ENCODE assay signal across 17 mouse cellular contexts in genomic region chr12:102368556-102368955, GRCm38 (mm10).
DNase-seq lines count a peak whose midpoint lies in the region; ATAC-seq and TF ChIP-seq lines count a peak whose summit lies in the region.
"Had no signal": no experiment of that assay in that cellular context is flagged by ENCODE, and none has a peak within 500 bp of the region (broad histone marks: within the 10 kb centered on the region; RNA-seq: fewer than 3 reads in every experiment).

No protein-coding gene starts in this region.

- 0 out of 2 replicates have a peak, but pooled peaks have one; percentile 61 for ATAC-seq in kidney, embryonic 15.5 days (replicated peaks; ENCODE audit: low FRiP score)
- ATAC-seq in stomach, embryonic 14.5 days (ENCODE audit: insufficient number of reproducible peaks, insufficient read depth, low FRiP score, low read depth), result 0 out of 2 replicates have a peak, but pooled peaks have one; percentile 31
- no peak for ATAC-seq in stomach, postnatal 0 days (ENCODE audit: low FRiP score, low TSS enrichment)
- ATAC-seq in liver, postnatal 0 days, result 0 out of 2 replicates have a peak, but pooled peaks have one; percentile 9
- ATAC-seq: forebrain, embryonic 15.5 days had no signal

- TF ChIP-seq CTCF in stomach, postnatal 0 days (IDR thresholded peaks at IDR 0.05; ENCODE audit: low read depth), result no peak
- no peak for TF ChIP-seq CTCF in bone marrow macrophage, adult 2 months (IDR thresholded peaks at IDR 0.05; ENCODE audit: low read depth, low read length)
- TF ChIP-seq CTCF in liver, postnatal 0 days (IDR thresholded peaks at IDR 0.05; ENCODE audit: low read depth), result no peak

- no peak overlapping the region for H3K4me3 ChIP-seq in kidney, embryonic 15.5 days (replicated peaks)
- H3K4me3 ChIP-seq in stomach, embryonic 14.5 days (ENCODE audit: low read depth, low read length), result no peak overlapping the region
- no peak overlapping the region for H3K4me3 ChIP-seq in stomach, postnatal 0 days (ENCODE audit: low read depth, low read length)
- H3K4me3 ChIP-seq in bone marrow macrophage, adult 2 months (ENCODE audit: insufficient read depth, low read length), result peak overlapping the region; percentile 21
- peak overlapping the region; percentile 19 for H3K4me3 ChIP-seq in liver, postnatal 0 days (ENCODE audit: low read depth, low read length)
- H3K4me3 ChIP-seq: embryonic facial prominence, embryonic 15.5 days; forebrain, embryonic 15.5 days; heart, embryonic 15.5 days; limb, embryonic 13.5 days; midbrain, embryonic 12.5 days had no signal

- H3K27me3 ChIP-seq in kidney, embryonic 15.5 days, result no peaks in the 10 kb centered on the region
- H3K27me3 ChIP-seq in stomach, embryonic 14.5 days (ENCODE audit: control insufficient read depth, insufficient read depth, low read length), result no peaks in the 10 kb centered on the region
- H3K27me3 ChIP-seq in stomach, postnatal 0 days (ENCODE audit: control insufficient read depth, insufficient read depth, low read length), result no peaks in the 10 kb centered on the region
- no peaks in the 10 kb centered on the region for H3K27me3 ChIP-seq in liver, postnatal 0 days (ENCODE audit: insufficient read depth, low read length)
- H3K27me3 ChIP-seq: embryonic facial prominence, embryonic 15.5 days; forebrain, embryonic 15.5 days; heart, embryonic 15.5 days; limb, embryonic 13.5 days; midbrain, embryonic 12.5 days had no signal

- TF ChIP-seq EP300 in stomach, postnatal 0 days (optimal IDR thresholded peaks at IDR 0.05), result no peak
- no peak for TF ChIP-seq EP300 in liver, postnatal 0 days (IDR thresholded peaks at IDR 0.05; ENCODE audit: low read depth)

- no peak overlapping the region for H3K4me2 ChIP-seq in kidney, embryonic 15.5 days
- H3K4me2 ChIP-seq in stomach, embryonic 14.5 days (replicated peaks; ENCODE audit: low read depth, low read length), result no peak overlapping the region
- no peak overlapping the region for H3K4me2 ChIP-seq in stomach, postnatal 0 days (replicated peaks; ENCODE audit: low read depth)
- H3K4me2 ChIP-seq in liver, postnatal 0 days (ENCODE audit: low read depth, low read length), result peak overlapping the region; percentile 49
- H3K4me2 ChIP-seq: embryonic facial prominence, embryonic 15.5 days; forebrain, embryonic 15.5 days; heart, embryonic 15.5 days; hindbrain, embryonic 14.5 days; limb, embryonic 13.5 days; midbrain, embryonic 12.5 days had no signal

- peaks cover 23% of the 10 kb centered on the region for H3K4me1 ChIP-seq in kidney, embryonic 15.5 days
- H3K4me1 ChIP-seq in stomach, embryonic 14.5 days (ENCODE audit: control insufficient read depth, insufficient read depth, low read length), result no peaks in the 10 kb centered on the region
- H3K4me1 ChIP-seq in stomach, postnatal 0 days (replicated peaks; ENCODE audit: control insufficient read depth, insufficient read depth), result no peaks in the 10 kb centered on the region
- peaks cover 63% of the 10 kb centered on the region for H3K4me1 ChIP-seq in bone marrow macrophage, adult 2 months (ENCODE audit: control insufficient read depth, insufficient read depth, low read length)
- H3K4me1 ChIP-seq in liver, postnatal 0 days (ENCODE audit: insufficient read depth), result peaks cover 7% of the 10 kb centered on the region; the same call in 1 of the 2 replicates
- H3K4me1 ChIP-seq: forebrain, embryonic 15.5 days; midbrain, embryonic 12.5 days had no signal

- no peak for TF ChIP-seq POLR2A in bone marrow macrophage, adult 2 months (IDR thresholded peaks at IDR 0.05; ENCODE audit: borderline replicate concordance, low read depth, low read length)

- no peak overlapping the region for H3K27ac ChIP-seq in kidney, embryonic 15.5 days
- H3K27ac ChIP-seq in stomach, embryonic 14.5 days (ENCODE audit: low read length), result no peak overlapping the region
- no peak overlapping the region for H3K27ac ChIP-seq in stomach, postnatal 0 days (replicated peaks)
- peak overlapping the region; percentile 91 for H3K27ac ChIP-seq in bone marrow macrophage, adult 2 months (ENCODE audit: insufficient read depth, low read depth, low read length)
- H3K27ac ChIP-seq in liver, postnatal 0 days (ENCODE audit: low read depth), result peak overlapping the region; percentile 73
- H3K27ac ChIP-seq: embryonic facial prominence, embryonic 15.5 days; forebrain, embryonic 15.5 days; heart, embryonic 15.5 days; hindbrain, embryonic 14.5 days; limb, embryonic 13.5 days; midbrain, embryonic 12.5 days had no signal

- H3K36me3 ChIP-seq in kidney, embryonic 15.5 days, result peaks cover 26% of the 10 kb centered on the region; the same call in 1 of the 2 replicates
- peaks cover 14% of the 10 kb centered on the region; the same call in 1 of the 2 replicates for H3K36me3 ChIP-seq in stomach, embryonic 14.5 days (ENCODE audit: control insufficient read depth, insufficient read depth, low read length)
- peaks cover 4% of the 10 kb centered on the region; the same call in 1 of the 2 replicates for H3K36me3 ChIP-seq in stomach, postnatal 0 days (ENCODE audit: control insufficient read depth, insufficient read depth, low read length)
- H3K36me3 ChIP-seq in liver, postnatal 0 days (replicated peaks; ENCODE audit: insufficient read depth, low read length), result peaks cover 53% of the 10 kb centered on the region
- H3K36me3 ChIP-seq: forebrain, embryonic 15.5 days; midbrain, embryonic 12.5 days had no signal

- no peaks in the 10 kb centered on the region for H3K9me3 ChIP-seq in kidney, embryonic 15.5 days (replicated peaks)
- H3K9me3 ChIP-seq in stomach, embryonic 14.5 days (ENCODE audit: control insufficient read depth, low read depth, low read length), result no peaks in the 10 kb centered on the region
- H3K9me3 ChIP-seq in stomach, postnatal 0 days (ENCODE audit: control insufficient read depth, low read length), result no peaks in the 10 kb centered on the region
- no peaks in the 10 kb centered on the region for H3K9me3 ChIP-seq in liver, postnatal 0 days (ENCODE audit: low read length)
- H3K9me3 ChIP-seq: embryonic facial prominence, embryonic 15.5 days; forebrain, embryonic 15.5 days; heart, embryonic 15.5 days; limb, embryonic 13.5 days; midbrain, embryonic 12.5 days had no signal

- no peak for DNase-seq in kidney, postnatal 14 days
- DNase-seq in stomach, postnatal 0 days (ENCODE audit: low spot score), result no peak
- no peak for DNase-seq in liver, postnatal 0 days
- DNase-seq in frontal cortex, postnatal 10 days (ENCODE audit: low spot score in 2 of 2), result no peak
- no peak for DNase-seq in left cerebral cortex, adult 9 months (ENCODE audit: low spot score in 2 of 2)
- DNase-seq: cerebellum, postnatal 36 days; gastrocnemius, postnatal 14 days; kidney, adult 9 months had no signal

- H3K9ac ChIP-seq in kidney, embryonic 15.5 days, result no peak overlapping the region
- no peak overlapping the region for H3K9ac ChIP-seq in stomach, embryonic 14.5 days (replicated peaks; ENCODE audit: low read depth, low read length)
- H3K9ac ChIP-seq in stomach, postnatal 0 days (ENCODE audit: low read length), result no peak overlapping the region
- peak overlapping the region; percentile 50; the same call in 1 of the 2 replicates for H3K9ac ChIP-seq in liver, postnatal 0 days (replicated peaks)
- H3K9ac ChIP-seq: embryonic facial prominence, embryonic 15.5 days; forebrain, embryonic 15.5 days; heart, embryonic 15.5 days; hindbrain, embryonic 14.5 days; limb, embryonic 13.5 days; midbrain, embryonic 12.5 days had no signal

- 72% methylated on average over 14 of the region's 14 CpGs for WGBS in kidney, embryonic 15.5 days
- 85% methylated on average over 14 of the region's 14 CpGs for WGBS in stomach, embryonic 14.5 days
- WGBS in stomach, postnatal 0 days, result 90% methylated on average over 14 of the region's 14 CpGs
- 60% methylated on average over 13 of the region's 14 CpGs for WGBS in liver, postnatal 0 days (ENCODE audit: insufficient replicate concordance)

Comparison
In these comparisons a context has a peak if more than half of its experiments do, and no peak if none do; other contexts are left out.
1. H3K27ac ChIP-seq: peak in bone marrow macrophage, adult 2 months (single experiment) and liver, postnatal 0 days (single experiment); none in kidney, embryonic 15.5 days (single experiment), stomach, embryonic 14.5 days (single experiment) and stomach, postnatal 0 days (single experiment).
2. H3K4me3 ChIP-seq: peak in bone marrow macrophage, adult 2 months (single experiment) and liver, postnatal 0 days (single experiment); none in kidney, embryonic 15.5 days (single experiment), stomach, embryonic 14.5 days (single experiment) and stomach, postnatal 0 days (single experiment).